Mouse (Mus musculus): Measurements from ENCODE around the gene Accsl. TPM values are rescaled to one million over a fixed set of nuclear protein-coding genes. Genes with fewer than 3 reads are reported as not detected.

Accsl gene
- polyA plus RNA-seq, 1 experiment = 0.06 TPM

- H3K27me3 ChIP-seq (ENCODE audit: control insufficient read depth, insufficient read depth, insufficient read length) = no peaks in the 10 kb centered on the region
- H3K36me3 ChIP-seq (ENCODE audit: control insufficient read depth, insufficient read depth) = no peaks in the 10 kb centered on the region
- no peak overlapping the region for H3K4me2 ChIP-seq (ENCODE audit: low read depth)
- no peak overlapping the region for H3K4me3 ChIP-seq
- no peaks in the 10 kb centered on the region for H3K79me2 ChIP-seq (ENCODE audit: control insufficient read depth, insufficient read depth)
- TF ChIP-seq POLR2AphosphoS2 (IDR thresholded peaks at IDR 0.05; ENCODE audit: insufficient read length, low read depth) (no peak), MYOG (IDR thresholded peaks at IDR 0.05; ENCODE audit: control insufficient read depth in 1 of 3, insufficient read depth in 1 of 3, insufficient read length in 2 of 3, low read depth in 2 of 3) (no peak), TCF12 (IDR thresholded peaks at IDR 0.05; ENCODE audit: insufficient read depth, poor library complexity, severe bottlenecking) (no peak), USF1 (IDR thresholded peaks at IDR 0.05; ENCODE audit: low read depth) (no peak), E2F4 (IDR thresholded peaks at IDR 0.05; ENCODE audit: insufficient read depth) (no peak), CEBPB (IDR thresholded peaks at IDR 0.05; ENCODE audit: insufficient read depth, poor library complexity, severe bottlenecking) (no peak), TCF3 (IDR thresholded peaks at IDR 0.05; ENCODE audit: insufficient read length, low read depth) (no peak), REST (IDR thresholded peaks at IDR 0.05; ENCODE audit: insufficient read depth, insufficient read length) (no peak), MAX (IDR thresholded peaks at IDR 0.05; ENCODE audit: low read depth) (no peak), SRF (IDR thresholded peaks at IDR 0.05; ENCODE audit: control insufficient read depth, insufficient read length, low read depth) (no peak), MYOD1 (IDR thresholded peaks at IDR 0.05; ENCODE audit: control insufficient read depth in 1 of 3, insufficient read length in 2 of 3, low read depth in 2 of 3) (no peak), POLR2A (IDR thresholded peaks at IDR 0.05; ENCODE audit: insufficient read length, low read depth) (no peak)
- no peak overlapping the region for H3ac ChIP-seq (ENCODE audit: control insufficient read depth, insufficient read length)
Observed at GRCm38 (mm10) chr2:93877005-93877404, 8.0 kb upstream of the Accsl start.

GRCm38 (mm10) chr2:93874606-93875005 is 5.6 kb upstream of the Accsl start:
- Histone ChIP-seq H3K79me2 (ENCODE audit: control insufficient read depth, insufficient read depth) (no peaks in the 10 kb centered on the region), H3ac (ENCODE audit: control insufficient read depth, insufficient read length) (no peak overlapping the region), H3K27me3 (ENCODE audit: control insufficient read depth, insufficient read depth, insufficient read length) (no peaks in the 10 kb centered on the region), H3K4me3 (no peak overlapping the region), H3K4me2 (ENCODE audit: low read depth) (no peak overlapping the region), H3K36me3 (ENCODE audit: control insufficient read depth, insufficient read depth) (no peaks in the 10 kb centered on the region)
- TF ChIP-seq E2F4 (IDR thresholded peaks at IDR 0.05; ENCODE audit: insufficient read depth) (no peak), REST (IDR thresholded peaks at IDR 0.05; ENCODE audit: insufficient read depth, insufficient read length) (no peak), USF1 (IDR thresholded peaks at IDR 0.05; ENCODE audit: low read depth) (no peak), SRF (IDR thresholded peaks at IDR 0.05; ENCODE audit: control insufficient read depth, insufficient read length, low read depth) (no peak), MYOD1 (IDR thresholded peaks at IDR 0.05; ENCODE audit: control insufficient read depth in 1 of 3, insufficient read length in 2 of 3, low read depth in 2 of 3) (no peak), TCF12 (IDR thresholded peaks at IDR 0.05; ENCODE audit: insufficient read depth, poor library complexity, severe bottlenecking) (no peak), TCF3 (IDR thresholded peaks at IDR 0.05; ENCODE audit: insufficient read length, low read depth) (no peak), CEBPB (IDR thresholded peaks at IDR 0.05; ENCODE audit: insufficient read depth, poor library complexity, severe bottlenecking) (no peak), POLR2AphosphoS2 (IDR thresholded peaks at IDR 0.05; ENCODE audit: insufficient read length, low read depth) (no peak), MAX (IDR thresholded peaks at IDR 0.05; ENCODE audit: low read depth) (no peak), POLR2A (IDR thresholded peaks at IDR 0.05; ENCODE audit: insufficient read length, low read depth) (no peak), MYOG (IDR thresholded peaks at IDR 0.05; ENCODE audit: control insufficient read depth in 1 of 3, insufficient read depth in 1 of 3, insufficient read length in 2 of 3, low read depth in 2 of 3) (no peak)

- no peak for TF ChIP-seq MYOD1 (IDR thresholded peaks at IDR 0.05; ENCODE audit: control insufficient read depth in 1 of 3, insufficient read length in 2 of 3, low read depth in 2 of 3)
- no peak for TF ChIP-seq POLR2AphosphoS2 (IDR thresholded peaks at IDR 0.05; ENCODE audit: insufficient read length, low read depth)
- TF ChIP-seq TCF12 (IDR thresholded peaks at IDR 0.05; ENCODE audit: insufficient read depth, poor library complexity, severe bottlenecking) = no peak
- no peak for TF ChIP-seq POLR2A (IDR thresholded peaks at IDR 0.05; ENCODE audit: insufficient read length, low read depth)
- TF ChIP-seq USF1 (IDR thresholded peaks at IDR 0.05; ENCODE audit: low read depth) = no peak
- no peak for TF ChIP-seq REST (IDR thresholded peaks at IDR 0.05; ENCODE audit: insufficient read depth, insufficient read length)
- no peak for TF ChIP-seq E2F4 (IDR thresholded peaks at IDR 0.05; ENCODE audit: insufficient read depth)
- TF ChIP-seq TCF3 (IDR thresholded peaks at IDR 0.05; ENCODE audit: insufficient read length, low read depth) = no peak
- no peak for TF ChIP-seq SRF (IDR thresholded peaks at IDR 0.05; ENCODE audit: control insufficient read depth, insufficient read length, low read depth)
- no peak for TF ChIP-seq CEBPB (IDR thresholded peaks at IDR 0.05; ENCODE audit: insufficient read depth, poor library complexity, severe bottlenecking)
- TF ChIP-seq MAX (IDR thresholded peaks at IDR 0.05; ENCODE audit: low read depth) = no peak
- TF ChIP-seq MYOG (IDR thresholded peaks at IDR 0.05; ENCODE audit: control insufficient read depth in 1 of 3, insufficient read depth in 1 of 3, insufficient read length in 2 of 3, low read depth in 2 of 3) = no peak
- Histone ChIP-seq H3K4me3 (no peak overlapping the region), H3K4me2 (ENCODE audit: low read depth) (peak overlapping the region; percentile 15), H3ac (ENCODE audit: control insufficient read depth, insufficient read length) (no peak overlapping the region), H3K27me3 (ENCODE audit: control insufficient read depth, insufficient read depth, insufficient read length) (no peaks in the 10 kb centered on the region), H3K36me3 (ENCODE audit: control insufficient read depth, insufficient read depth) (no peaks in the 10 kb centered on the region), H3K79me2 (ENCODE audit: control insufficient read depth, insufficient read depth) (no peaks in the 10 kb centered on the region)
Observed at GRCm38 (mm10) chr2:93874227-93874514, 5.2 kb upstream of the Accsl start.

- H3K36me3 ChIP-seq (ENCODE audit: control insufficient read depth, insufficient read depth) = no peaks in the 10 kb centered on the region
- no peak for TF ChIP-seq MYOG (IDR thresholded peaks at IDR 0.05; ENCODE audit: control insufficient read depth in 1 of 3, insufficient read depth in 1 of 3, insufficient read length in 2 of 3, low read depth in 2 of 3)
- TF ChIP-seq MYOD1 (IDR thresholded peaks at IDR 0.05; ENCODE audit: control insufficient read depth in 1 of 3, insufficient read length in 2 of 3, low read depth in 2 of 3) = no peak
- no peak for TF ChIP-seq POLR2A (IDR thresholded peaks at IDR 0.05; ENCODE audit: insufficient read length, low read depth)
- no peak for TF ChIP-seq REST (IDR thresholded peaks at IDR 0.05; ENCODE audit: insufficient read depth, insufficient read length)
- no peak for TF ChIP-seq E2F4 (IDR thresholded peaks at IDR 0.05; ENCODE audit: insufficient read depth)
- no peak for TF ChIP-seq CEBPB (IDR thresholded peaks at IDR 0.05; ENCODE audit: insufficient read depth, poor library complexity, severe bottlenecking)
- no peak for TF ChIP-seq POLR2AphosphoS2 (IDR thresholded peaks at IDR 0.05; ENCODE audit: insufficient read length, low read depth)
- TF ChIP-seq TCF12 (IDR thresholded peaks at IDR 0.05; ENCODE audit: insufficient read depth, poor library complexity, severe bottlenecking) = no peak
- no peak for TF ChIP-seq MAX (IDR thresholded peaks at IDR 0.05; ENCODE audit: low read depth)
- TF ChIP-seq USF1 (IDR thresholded peaks at IDR 0.05; ENCODE audit: low read depth) = no peak
- TF ChIP-seq TCF3 (IDR thresholded peaks at IDR 0.05; ENCODE audit: insufficient read length, low read depth) = no peak
- no peak for TF ChIP-seq SRF (IDR thresholded peaks at IDR 0.05; ENCODE audit: control insufficient read depth, insufficient read length, low read depth)
- peak overlapping the region; percentile 15 for H3K4me2 ChIP-seq (ENCODE audit: low read depth)
- H3K27me3 ChIP-seq (ENCODE audit: control insufficient read depth, insufficient read depth, insufficient read length) = no peaks in the 10 kb centered on the region
- H3K4me3 ChIP-seq = no peak overlapping the region
- no peak overlapping the region for H3ac ChIP-seq (ENCODE audit: control insufficient read depth, insufficient read length)
- H3K79me2 ChIP-seq (ENCODE audit: control insufficient read depth, insufficient read depth) = no peaks in the 10 kb centered on the region
Observed at GRCm38 (mm10) chr2:93873449-93874226, 4.7 kb upstream of the Accsl start.
